ENCODE assay signal across 15 mouse cellular contexts in the genomic region with DNA sequence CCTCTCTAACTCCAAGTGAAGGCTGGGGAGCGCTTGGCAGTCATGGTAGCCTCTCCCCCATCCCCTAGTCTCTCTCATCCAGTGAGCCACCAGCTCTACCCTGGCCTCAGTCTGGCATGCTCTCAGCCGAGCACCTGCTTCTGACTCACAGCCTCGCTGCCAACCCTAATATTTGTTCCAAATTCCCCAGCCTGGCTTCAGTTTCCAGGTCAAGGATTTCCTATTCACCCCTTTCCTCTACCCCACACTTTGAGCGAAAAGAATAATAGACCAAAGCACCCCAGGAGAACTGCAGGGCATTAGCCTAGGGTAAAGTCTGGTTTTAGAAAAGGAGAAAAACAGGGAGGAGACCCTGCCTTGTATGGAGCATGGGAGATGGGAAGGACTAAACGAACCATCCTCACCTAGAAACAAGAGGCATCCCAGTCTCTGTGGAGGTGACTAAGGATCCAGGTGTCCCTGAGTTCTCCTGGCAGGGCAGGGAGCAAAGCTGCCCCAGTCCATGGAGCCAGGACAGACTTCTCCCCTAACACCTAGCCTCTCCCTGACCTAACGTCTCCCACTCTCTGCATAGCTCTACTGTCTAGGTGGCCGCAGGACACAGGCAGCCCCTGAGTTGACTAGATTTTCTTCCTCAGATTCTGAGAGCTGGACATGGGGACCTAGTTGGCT.
DNase-seq lines count a peak whose midpoint lies in the region; ATAC-seq and TF ChIP-seq lines count a peak whose summit lies in the region.
"Had no signal": no experiment of that assay in that cellular context is flagged by ENCODE, and none has a peak within 500 bp of the region (broad histone marks: within the 10 kb centered on the region; RNA-seq: fewer than 3 reads in every experiment).

No protein-coding gene starts in this region.

- ATAC-seq in neural tube, embryonic 15.5 days (ENCODE audit: low FRiP score) = no peak
- ATAC-seq: inflammation-experienced regulatory T-cells, adult 6 months had no signal

- H3K9me3 ChIP-seq in neural tube, embryonic 15.5 days (replicated peaks) = no peaks in the 10 kb centered on the region
- H3K9me3 ChIP-seq: embryonic facial prominence, embryonic 10.5 days; forebrain, embryonic 10.5 days; limb, embryonic 12.5 days had no signal

- no peak for TF ChIP-seq CTCF in gastrocnemius, adult 2 months (IDR thresholded peaks at IDR 0.05)
- no peak for TF ChIP-seq CTCF in layer of hippocampus, adult 2 months (conservative IDR thresholded peaks at IDR 0.05)

- H3K9ac ChIP-seq in neural tube, embryonic 15.5 days (replicated peaks) = no peak overlapping the region
- H3K9ac ChIP-seq: limb, embryonic 12.5 days had no signal

- no peaks in the 10 kb centered on the region for H3K27me3 ChIP-seq in neural tube, embryonic 15.5 days (replicated peaks)
- H3K27me3 ChIP-seq: limb, embryonic 12.5 days had no signal

- no peak overlapping the region for H3K27ac ChIP-seq in gastrocnemius, adult 2 months
- 0 out of 2 replicates have a peak overlapping the region, but pooled peaks have one; percentile 14 for H3K27ac ChIP-seq in layer of hippocampus, adult 2 months
- no peak overlapping the region for H3K27ac ChIP-seq in neural tube, embryonic 15.5 days (replicated peaks)
- H3K27ac ChIP-seq: embryonic facial prominence, embryonic 10.5 days; forebrain, embryonic 10.5 days; limb, embryonic 12.5 days had no signal

- intact Hi-C loops in gastrocnemius, adult 2 months (cut with DNase I) = no loop called here

- no peaks in the 10 kb centered on the region for H3K4me1 ChIP-seq in neural tube, embryonic 15.5 days

- DNase-seq in gastrocnemius, adult 2 months = peak; percentile 29
- no peak for DNase-seq in gastrocnemius, postnatal 25 days
- no peak for DNase-seq in layer of hippocampus, adult 2 months (ENCODE audit: low spot score in 2 of 2)
- DNase-seq in layer of hippocampus, adult 9-10 months (ENCODE audit: low spot score) = no peak
- DNase-seq in cerebellum, adult 8-10 months = peak; percentile 79
- no peak for DNase-seq in lung, postnatal 25 days (ENCODE audit: low spot score)
- DNase-seq in ovary, adult 18-20 months (ENCODE audit: low spot score) = no peak
- DNase-seq: gastrocnemius, postnatal 10 days; lung, adult 2 months; right cerebral cortex, adult 18-20 months had no signal

- WGBS in neural tube, embryonic 15.5 days = 73% methylated on average over 7 of the region's 7 CpGs

- H3K4me3 ChIP-seq in gastrocnemius, adult 2 months = no peak overlapping the region
- no peak overlapping the region for H3K4me3 ChIP-seq in layer of hippocampus, adult 2 months
- H3K4me3 ChIP-seq in neural tube, embryonic 15.5 days (replicated peaks) = no peak overlapping the region
- H3K4me3 ChIP-seq: embryonic facial prominence, embryonic 10.5 days; forebrain, embryonic 10.5 days; limb, embryonic 12.5 days had no signal

- no peak overlapping the region for H3K4me2 ChIP-seq in neural tube, embryonic 15.5 days
- H3K4me2 ChIP-seq: limb, embryonic 12.5 days had no signal

- H3K36me3 ChIP-seq in neural tube, embryonic 15.5 days = no peaks in the 10 kb centered on the region
- H3K36me3 ChIP-seq: embryonic facial prominence, embryonic 10.5 days; forebrain, embryonic 10.5 days; limb, embryonic 12.5 days had no signal

Comparison
In these comparisons a context has a peak if more than half of its experiments do, and no peak if none do; other contexts are left out.
1. DNase-seq: peak in gastrocnemius, adult 2 months (single experiment) and cerebellum, adult 8-10 months (single experiment); none in gastrocnemius, postnatal 25 days (single experiment), layer of hippocampus, adult 2 months (0 of 2), layer of hippocampus, adult 9-10 months (single experiment), lung, postnatal 25 days (single experiment) and ovary, adult 18-20 months (single experiment).